In genomic region chr2:49090771-49091170, GRCm38 (mm10) we compare ENCODE assay signal across 28 mouse cellular contexts.
"Had no signal": no experiment of that assay in that cellular context is flagged by ENCODE, and none has a peak within 500 bp of the region (broad histone marks: within the 10 kb centered on the region; RNA-seq: fewer than 3 reads in every experiment).

No protein-coding gene starts in this region.

- H3K9me3 ChIP-seq: embryonic facial prominence, embryonic 10.5 days; embryonic facial prominence, embryonic 12.5 days; embryonic facial prominence, embryonic 13.5 days; embryonic facial prominence, embryonic 15.5 days; forebrain, embryonic 12.5 days; forebrain, embryonic 13.5 days; forebrain, embryonic 15.5 days had no signal

- H3K27ac ChIP-seq: embryonic facial prominence, embryonic 10.5 days; embryonic facial prominence, embryonic 12.5 days; embryonic facial prominence, embryonic 13.5 days; embryonic facial prominence, embryonic 15.5 days; forebrain, embryonic 12.5 days; forebrain, embryonic 13.5 days; forebrain, embryonic 15.5 days; gastrocnemius, adult 2 months; heart, adult 2 months had no signal

- DNase-seq: cerebellum, adult 2 months; cerebellum, adult 8-10 months; cerebellum, adult 9-10 months; cerebellum, adult 9-11 months; cerebellum, postnatal 10 days; cerebellum, postnatal 14 days; cerebellum, postnatal 25 days; cerebellum, postnatal 36 days; embryo, embryonic 11 days; forebrain, postnatal 0 days; gastrocnemius, adult 2 months; gastrocnemius, postnatal 10 days; gastrocnemius, postnatal 14 days; gastrocnemius, postnatal 25 days; gastrocnemius, postnatal 36 days; heart, adult 11 months; heart, adult 18-20 months; heart, adult 2 months had no signal

- H3K4me3 ChIP-seq: embryonic facial prominence, embryonic 10.5 days; embryonic facial prominence, embryonic 12.5 days; embryonic facial prominence, embryonic 13.5 days; embryonic facial prominence, embryonic 15.5 days; erythroblast, embryonic 14.5 days; forebrain, embryonic 12.5 days; forebrain, embryonic 13.5 days; forebrain, embryonic 15.5 days; gastrocnemius, adult 2 months; heart, adult 2 months had no signal

- H3K9ac ChIP-seq: embryonic facial prominence, embryonic 12.5 days; embryonic facial prominence, embryonic 13.5 days; embryonic facial prominence, embryonic 15.5 days; forebrain, embryonic 12.5 days; forebrain, embryonic 13.5 days; forebrain, embryonic 15.5 days; forebrain, postnatal 0 days had no signal

- H3K4me2 ChIP-seq: embryonic facial prominence, embryonic 12.5 days; embryonic facial prominence, embryonic 13.5 days; embryonic facial prominence, embryonic 15.5 days; forebrain, embryonic 12.5 days; forebrain, embryonic 13.5 days; forebrain, embryonic 15.5 days had no signal

- H3K27me3 ChIP-seq: embryonic facial prominence, embryonic 12.5 days; embryonic facial prominence, embryonic 13.5 days; embryonic facial prominence, embryonic 15.5 days; forebrain, embryonic 12.5 days; forebrain, embryonic 13.5 days; forebrain, embryonic 15.5 days had no signal

- H3K36me3 ChIP-seq: embryonic facial prominence, embryonic 12.5 days; embryonic facial prominence, embryonic 13.5 days; embryonic facial prominence, embryonic 15.5 days; forebrain, embryonic 12.5 days; forebrain, embryonic 15.5 days had no signal

- H3K4me1 ChIP-seq: embryonic facial prominence, embryonic 10.5 days; embryonic facial prominence, embryonic 12.5 days; embryonic facial prominence, embryonic 13.5 days; embryonic facial prominence, embryonic 15.5 days; forebrain, embryonic 12.5 days; forebrain, embryonic 13.5 days; forebrain, embryonic 15.5 days had no signal

- ATAC-seq: forebrain, embryonic 13.5 days; forebrain, embryonic 14.5 days; forebrain, embryonic 15.5 days; forebrain, embryonic 16.5 days; forebrain, postnatal 0 days had no signal
